Mouse (Mus musculus) gastrocnemius, postnatal 36 days (tissue): ENCODE measurements around the gene B3gnt2. TPM values are rescaled to one million over a fixed set of nuclear protein-coding genes. Genes with fewer than 3 reads are reported as not detected.

Source experiments
- DNase-seq, 2 experiments: peaks; one replicate each; pipeline ENCODE4 v3.0.0; 2022
- intact Hi-C: fragments of 180-260 bp; cut with DNase I; formaldehyde crosslinking; loops from one replicate; pipeline ENCODE4 v1.15.1; 2025
- total RNA-seq, 2 experiments: library from RNA; stranded (reverse); gene quantifications; 2 replicates each; pipeline ENCODE4 v1.2.3; 2021

B3gnt2 gene
- total RNA-seq, 2 experiments from 2014 or later = 1.2 to 5.8 TPM

DNA sequence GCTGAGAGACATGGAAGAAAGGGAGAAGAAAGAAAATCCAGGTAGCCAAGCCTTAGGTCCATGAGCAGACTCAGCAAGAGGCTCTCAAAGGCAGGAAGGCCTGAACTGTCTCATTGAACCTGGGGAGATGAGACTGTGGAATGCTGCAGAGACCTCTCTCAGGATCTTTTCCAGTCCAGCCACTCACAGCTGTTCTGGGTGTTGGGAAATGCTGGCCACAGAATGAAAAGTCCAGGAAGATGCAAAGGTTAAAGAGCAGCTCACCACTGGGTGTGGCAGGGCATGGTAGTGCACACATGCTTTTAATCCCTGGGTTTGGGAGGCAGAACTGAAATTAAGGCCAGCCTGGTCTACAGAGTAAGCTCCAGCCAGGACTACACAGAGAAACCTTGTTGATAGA lies 79.6 kb downstream of the B3gnt2 start:
- intact Hi-C loops = no loop called here
- no peak for DNase-seq

DNA sequence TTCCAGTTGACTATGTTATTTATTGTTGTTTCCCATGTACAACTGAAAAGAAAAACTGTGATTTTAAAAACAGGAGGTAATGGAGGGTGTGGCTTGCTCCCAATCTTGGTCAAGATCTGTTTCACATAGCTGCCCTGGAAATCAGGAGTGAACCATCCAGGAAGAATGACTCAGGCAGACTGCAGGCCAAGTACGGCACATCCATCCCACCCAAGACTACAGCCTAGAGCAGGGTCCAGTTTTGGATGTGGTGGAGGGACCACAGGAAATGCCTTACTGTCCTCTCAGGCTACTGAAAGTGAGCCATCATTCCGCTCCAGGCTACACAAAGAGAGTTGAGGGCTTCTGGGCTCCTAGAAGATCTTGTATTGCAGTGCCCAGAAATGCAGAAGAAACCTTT lies 80.0 kb downstream of the B3gnt2 start:
- intact Hi-C loops = no loop called here
- no peak for DNase-seq

DNA sequence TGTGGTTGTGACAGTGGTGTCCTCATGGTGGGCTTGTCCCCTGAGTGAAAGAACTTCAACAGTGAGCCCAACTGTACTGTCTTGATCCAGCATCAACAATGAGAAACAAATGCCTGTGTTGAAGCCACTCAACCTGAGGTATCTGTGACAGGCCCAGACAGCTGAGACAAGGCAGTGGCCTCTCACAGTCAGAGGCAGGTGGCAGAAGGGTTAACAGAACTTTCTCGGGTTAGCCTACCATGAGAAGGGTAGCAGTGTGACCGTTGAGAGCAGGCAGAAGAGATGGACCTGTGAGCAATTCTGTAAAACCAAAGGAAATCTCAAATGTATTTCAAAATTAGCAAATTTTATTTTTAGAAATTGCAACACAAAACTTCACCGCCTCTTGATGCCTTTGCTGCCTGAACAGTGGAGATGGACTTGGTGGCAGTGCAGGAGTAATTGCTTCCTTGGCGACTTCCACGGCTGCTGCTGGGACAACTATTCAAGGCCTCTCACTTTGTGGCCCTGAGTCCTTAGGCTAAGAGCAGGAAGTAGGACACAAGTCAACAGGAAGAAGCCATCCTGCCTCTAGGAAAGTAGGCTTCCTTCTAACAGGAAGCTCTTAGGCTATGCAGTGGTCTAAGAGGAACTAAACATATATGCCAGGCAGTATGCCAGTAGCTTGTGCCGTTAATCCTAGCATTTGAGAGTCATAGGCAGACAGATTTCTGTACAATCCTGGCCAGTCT lies 80.8 kb downstream of the B3gnt2 start:
- DNase-seq = no peak
- intact Hi-C loops = no loop called here

DNA sequence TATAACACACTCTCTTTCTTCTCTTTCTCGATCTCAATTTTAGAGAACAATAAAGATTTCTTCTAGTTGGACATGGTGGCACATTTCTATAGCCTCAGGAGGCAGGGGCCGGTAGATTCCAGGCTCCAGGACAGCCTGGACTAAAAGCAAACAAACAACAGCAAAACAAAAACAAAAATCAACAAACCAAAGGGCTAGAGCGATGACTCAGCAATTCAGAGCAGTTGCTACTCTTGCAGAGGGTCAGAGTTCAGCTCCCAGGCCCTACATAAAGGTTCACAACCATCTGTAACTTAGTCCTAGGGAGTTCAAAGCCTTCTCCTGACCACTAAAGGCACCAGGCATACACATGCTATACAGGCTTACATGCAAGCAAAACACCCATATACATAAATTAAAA lies 82.2 kb downstream of the B3gnt2 start:
- intact Hi-C loops = no loop called here

DNA sequence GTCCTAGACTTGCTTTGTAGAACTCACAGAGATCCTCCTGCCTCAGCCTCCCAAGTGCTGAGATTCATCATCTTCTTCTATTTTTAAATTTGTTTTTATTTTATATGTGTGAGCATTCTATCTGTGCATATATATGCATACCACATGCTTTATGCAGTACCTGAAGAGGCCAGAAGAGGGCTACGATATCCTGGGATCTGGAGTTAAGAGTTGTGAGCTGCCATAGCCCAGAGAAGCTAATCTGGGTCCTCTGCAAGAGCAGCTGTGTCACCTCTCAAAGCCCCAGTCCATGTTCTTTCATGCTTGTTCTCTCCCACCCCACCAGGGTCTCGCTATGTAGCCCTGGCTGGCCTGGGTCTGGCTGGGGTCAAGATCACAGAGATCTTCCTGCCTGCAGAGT lies 83.2 kb downstream of the B3gnt2 start:
- DNase-seq = no peak
- intact Hi-C loops = no loop called here

More for the DNA sequence above, 82.2 kb downstream of the B3gnt2 start:
- no peak for DNase-seq

DNA sequence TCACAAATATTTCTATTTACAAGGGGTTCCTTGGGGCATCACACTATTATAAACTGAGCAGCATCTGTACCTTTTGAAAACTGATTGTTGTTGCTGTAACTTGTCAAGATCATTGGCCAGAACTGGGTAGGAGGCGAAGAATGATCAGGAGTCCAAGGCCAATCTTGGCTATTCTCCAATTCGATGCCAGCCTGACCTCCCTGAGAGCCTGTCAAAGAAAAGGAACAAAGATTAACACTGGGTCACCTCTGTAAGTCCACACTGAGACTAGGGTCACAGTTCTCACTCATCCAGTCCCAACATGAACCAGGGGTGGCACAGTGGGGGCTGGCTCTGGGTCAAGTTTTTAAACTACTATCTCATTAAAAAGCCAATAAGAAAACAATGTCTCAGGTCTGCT lies 85.9 kb downstream of the B3gnt2 start:
- DNase-seq = no peak
- intact Hi-C loops = no loop called here

DNA sequence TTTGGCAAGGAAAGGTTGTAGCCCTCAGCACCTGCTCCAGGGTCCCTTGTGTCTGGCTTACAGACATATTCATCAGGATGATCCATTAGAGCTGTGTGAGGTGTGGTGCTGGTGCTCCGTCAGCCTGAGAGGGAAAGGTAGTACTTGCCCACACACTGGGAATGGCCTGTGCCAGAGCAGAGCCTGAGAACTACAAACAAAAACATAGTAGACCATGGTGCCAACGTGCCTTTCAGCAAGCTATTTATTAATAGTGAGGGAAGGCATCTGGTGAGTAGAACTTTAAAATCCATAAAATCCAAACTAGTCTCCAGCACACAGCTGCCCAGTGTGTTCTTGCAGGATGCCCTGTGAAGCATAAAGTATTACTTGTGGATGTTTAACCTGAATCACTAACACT lies 94.5 kb downstream of the B3gnt2 start:
- intact Hi-C loops = no loop called here
- no peak for DNase-seq

DNA sequence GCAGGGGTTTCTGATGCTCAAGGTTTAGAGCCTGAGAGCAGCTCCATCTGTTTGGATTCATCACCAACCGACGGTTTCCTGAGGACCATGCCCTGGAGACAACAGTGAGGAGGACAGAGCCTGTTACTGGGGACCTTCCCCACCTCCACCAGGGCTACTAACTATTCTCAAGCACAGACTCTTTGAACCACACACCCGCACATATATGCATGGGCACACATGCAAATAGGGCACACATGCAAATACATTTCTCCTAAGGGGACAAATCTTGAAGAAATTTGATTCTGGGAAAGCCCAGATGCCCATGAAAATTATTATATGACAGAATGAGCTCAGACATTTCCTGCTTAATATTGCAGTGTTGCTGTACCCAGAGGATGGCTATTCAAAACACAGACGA lies 95.3 kb downstream of the B3gnt2 start:
- intact Hi-C loops = no loop called here

DNA sequence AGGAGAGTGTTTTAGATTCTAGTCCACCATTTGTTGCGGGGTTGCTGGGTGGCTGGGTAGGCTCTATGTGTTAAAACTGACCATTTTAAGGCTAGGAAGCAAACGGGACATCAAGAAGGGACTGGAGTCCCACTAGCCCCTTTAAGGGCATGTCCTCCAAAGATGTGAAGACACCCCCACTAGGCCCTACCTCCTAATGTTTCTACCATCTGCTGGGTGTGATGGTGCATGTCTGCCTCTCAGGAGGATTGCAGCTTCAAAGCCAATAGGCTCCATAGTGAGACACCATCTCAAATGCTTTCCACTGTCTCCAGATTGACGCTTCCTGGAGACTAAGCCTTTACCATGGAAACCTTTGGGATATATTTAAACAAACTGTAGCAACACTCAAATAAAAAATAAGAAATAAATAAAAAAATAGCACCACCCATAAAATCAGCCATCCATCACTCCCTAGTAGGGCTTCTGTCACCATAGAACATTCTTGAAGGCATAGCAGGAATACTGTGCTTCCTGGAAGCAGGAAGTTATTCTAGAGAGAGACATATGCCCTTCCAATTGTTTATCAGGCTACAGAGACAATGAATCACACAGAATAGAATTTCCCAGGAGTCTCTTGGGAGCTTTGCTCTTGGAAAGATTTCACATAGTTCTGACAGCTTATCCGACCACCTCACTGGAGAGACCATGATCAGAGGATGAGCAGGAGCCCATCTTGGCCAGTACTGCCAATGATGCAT lies 97.0 kb downstream of the B3gnt2 start:
- intact Hi-C loops = no loop called here
- no peak for DNase-seq

More for the DNA sequence above, 95.3 kb downstream of the B3gnt2 start:
- no peak for DNase-seq

DNA sequence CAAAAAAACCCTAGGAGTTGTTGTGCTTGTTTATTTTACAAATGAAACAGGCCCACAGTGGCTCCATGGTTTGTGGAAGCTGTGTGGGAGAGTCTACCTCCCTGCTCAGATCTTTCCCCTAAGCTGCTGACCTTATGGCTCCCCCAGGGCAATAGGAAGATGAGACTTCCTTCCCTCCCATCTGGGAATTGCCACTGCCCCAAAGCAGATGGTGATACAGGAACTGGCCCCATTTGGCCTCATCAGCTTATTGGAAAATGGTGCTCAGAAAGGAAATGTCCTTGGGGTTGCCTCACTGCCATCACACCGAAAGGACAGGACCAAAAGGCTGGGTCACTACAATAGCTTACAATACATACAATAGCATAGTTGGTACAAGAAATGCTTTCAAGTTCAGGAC lies 97.7 kb downstream of the B3gnt2 start:
- intact Hi-C loops = no loop called here
- DNase-seq = no peak

DNA sequence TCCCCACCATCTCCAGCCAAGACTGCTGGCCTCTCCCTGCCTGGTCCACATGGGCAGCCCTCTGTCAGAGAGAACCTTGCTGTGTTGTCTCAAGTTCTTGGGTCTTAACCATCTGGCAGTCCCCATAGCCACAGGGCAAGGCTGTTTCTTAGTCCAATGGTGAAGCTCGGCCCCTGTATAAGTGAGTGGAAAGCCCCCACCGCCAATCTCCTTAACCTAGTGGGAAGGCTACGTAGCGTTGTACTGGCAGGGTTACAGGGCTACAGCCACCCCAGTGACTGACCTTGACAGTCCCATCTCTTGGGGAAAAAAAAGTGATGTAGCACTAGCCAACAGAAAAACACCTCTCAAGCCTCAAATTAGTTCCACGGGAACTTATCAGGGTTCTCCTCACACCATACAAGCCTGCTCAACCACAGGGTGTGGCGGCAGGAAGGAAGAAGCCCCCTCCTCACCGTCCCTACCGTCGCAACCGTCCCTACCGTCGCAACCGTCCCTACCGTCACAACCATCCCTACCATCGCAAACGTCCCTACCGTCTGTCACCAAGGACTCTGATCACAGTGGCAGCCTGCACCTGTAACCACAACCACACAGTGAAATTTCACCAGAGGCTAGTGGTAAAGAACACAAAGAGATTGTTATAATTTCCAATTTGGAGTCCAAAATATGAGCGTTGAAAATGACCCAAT lies 98.4 kb downstream of the B3gnt2 start:
- intact Hi-C loops = no loop called here
- no peak for DNase-seq

DNA sequence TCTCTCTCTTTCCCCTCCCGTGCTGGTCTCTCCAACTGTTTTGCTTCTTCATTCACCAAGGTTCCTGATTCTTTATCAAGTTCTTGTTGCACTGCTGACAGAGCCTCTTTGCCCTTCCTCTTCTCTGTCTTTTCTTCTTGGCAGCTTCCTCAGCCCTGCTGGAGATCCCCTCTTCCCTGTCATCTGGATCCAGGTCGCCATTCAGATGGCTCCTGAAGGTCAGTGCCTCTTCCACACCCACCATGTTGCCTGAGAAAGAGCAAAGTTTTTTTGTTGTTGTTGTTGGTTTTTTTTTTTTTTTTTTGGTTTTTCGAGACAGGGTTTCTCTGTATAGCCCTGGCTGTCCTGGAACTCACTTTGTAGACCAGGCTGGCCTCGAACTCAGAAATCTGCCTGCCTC lies 101.0 kb downstream of the B3gnt2 start:
- no peak for DNase-seq
- intact Hi-C loops = no loop called here

DNA sequence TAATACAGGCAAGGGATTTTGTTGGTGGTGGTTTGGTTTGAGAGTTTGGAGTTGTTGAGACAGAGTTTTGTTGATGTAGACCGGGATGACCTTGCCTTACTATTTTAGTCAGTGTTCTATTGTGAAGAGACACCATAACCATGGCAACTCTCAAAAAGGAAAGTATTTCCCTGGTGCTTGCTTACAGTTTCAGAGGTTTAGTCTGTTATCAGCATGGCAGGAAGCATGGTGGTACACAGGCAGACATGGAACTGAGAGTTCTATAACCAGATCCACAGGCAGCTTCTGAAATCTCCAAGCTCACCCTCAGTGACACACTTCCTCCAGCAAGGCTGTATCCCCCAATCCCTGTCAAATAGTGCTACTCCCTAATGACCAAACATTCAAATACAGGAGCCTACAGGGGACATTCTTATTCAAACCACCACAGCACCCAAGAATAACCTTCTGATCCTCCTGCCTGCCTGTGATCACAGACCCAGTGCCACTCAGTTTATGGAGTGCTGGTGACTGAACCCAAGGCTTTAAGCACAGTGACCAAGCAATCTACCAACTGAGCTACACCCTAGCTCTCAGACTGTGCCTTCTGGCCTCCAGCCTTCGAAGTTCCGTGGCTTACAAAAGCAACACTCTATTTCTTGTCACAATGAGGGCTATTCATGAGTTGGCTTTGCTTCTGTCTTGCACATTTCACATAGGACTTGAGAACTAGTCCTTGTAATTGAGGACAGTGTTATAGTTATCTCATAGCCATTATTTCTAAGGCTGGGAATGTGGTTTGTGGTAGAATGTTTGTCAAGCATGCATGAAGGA lies 104.4 kb downstream of the B3gnt2 start:
- intact Hi-C loops = no loop called here
- DNase-seq = no peak

DNA sequence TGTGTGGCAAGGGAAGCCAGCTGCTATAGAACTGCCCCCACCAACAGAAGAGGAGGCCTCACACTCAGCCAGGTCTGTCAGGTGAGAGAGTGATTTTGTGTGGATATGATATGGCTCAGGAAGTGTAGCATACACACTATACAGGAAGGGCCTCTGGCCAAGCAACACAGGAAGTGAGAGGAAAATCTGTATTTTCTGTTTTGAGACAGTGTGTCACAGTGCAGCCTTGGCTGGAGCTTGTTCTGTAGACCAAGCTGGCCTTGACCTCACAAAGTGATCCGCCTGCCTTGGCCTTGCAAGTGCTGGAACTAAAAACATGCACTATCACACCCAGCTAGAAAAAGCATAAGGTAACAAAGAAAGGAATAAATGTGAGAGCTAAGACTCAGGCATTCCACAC lies 105.6 kb downstream of the B3gnt2 start:
- intact Hi-C loops = no loop called here
- DNase-seq = no peak

DNA sequence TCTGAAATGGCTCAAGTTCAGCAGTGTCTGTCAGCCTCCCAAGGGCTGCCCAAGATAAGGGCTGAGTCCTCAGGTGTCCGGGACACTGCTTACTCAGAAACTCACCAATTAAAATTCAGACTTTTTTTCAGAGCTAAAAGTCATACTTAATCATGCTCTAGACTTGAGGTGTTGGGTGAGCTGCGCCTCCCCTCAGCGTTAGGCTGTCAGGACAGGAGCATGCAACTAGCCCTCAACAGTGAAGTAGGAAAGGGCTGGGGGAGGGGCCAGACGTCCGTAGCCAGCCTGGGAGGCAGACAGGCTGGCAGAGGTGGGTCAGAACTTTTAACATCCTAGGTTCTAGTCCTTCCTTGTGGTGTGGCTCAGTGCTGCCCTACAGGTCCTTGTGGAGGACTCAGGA lies 108.2 kb downstream of the B3gnt2 start:
- intact Hi-C loops = no loop called here

DNA sequence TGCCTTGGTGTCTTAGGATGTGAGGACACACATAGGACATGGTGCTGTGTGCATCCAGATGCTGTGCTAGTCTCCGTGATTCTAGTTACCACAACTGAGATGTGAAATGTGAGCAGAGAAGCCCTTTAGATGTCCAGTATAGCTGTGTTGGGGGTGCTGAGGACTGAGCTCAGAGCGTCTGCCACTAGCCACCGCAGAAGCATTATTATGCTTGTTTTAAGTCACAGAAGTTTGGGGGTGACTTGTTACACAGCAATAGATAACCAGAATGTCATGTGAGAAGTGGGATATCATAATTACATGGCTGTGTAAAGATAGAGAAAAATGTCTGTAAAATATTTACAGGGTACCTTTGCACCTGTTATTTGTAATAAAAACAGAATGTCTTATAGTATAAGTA lies 109.2 kb downstream of the B3gnt2 start:
- DNase-seq = no peak
- intact Hi-C loops = no loop called here

More for the DNA sequence above, 108.2 kb downstream of the B3gnt2 start:
- no peak for DNase-seq

DNA sequence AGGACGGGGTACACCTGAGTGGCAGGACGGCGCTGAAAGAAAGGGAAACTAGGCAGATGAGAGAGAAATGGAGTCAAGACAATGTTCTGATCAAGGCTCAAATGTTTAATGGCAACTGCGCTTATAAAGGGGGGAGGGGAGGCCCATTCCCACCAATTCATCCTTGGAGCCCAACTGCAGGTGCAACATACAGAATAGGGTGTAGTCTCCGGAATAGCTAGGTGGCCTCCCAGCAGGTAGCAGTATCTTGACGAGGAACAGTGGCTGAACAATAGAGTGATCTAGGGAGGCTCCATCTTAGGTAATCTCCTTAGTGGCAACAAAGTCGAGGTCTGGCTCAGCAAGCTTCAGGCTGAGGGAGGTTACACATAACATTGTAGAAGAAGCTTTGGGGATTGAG lies 113.4 kb downstream of the B3gnt2 start:
- intact Hi-C loops = no loop called here
- no peak for DNase-seq

DNA sequence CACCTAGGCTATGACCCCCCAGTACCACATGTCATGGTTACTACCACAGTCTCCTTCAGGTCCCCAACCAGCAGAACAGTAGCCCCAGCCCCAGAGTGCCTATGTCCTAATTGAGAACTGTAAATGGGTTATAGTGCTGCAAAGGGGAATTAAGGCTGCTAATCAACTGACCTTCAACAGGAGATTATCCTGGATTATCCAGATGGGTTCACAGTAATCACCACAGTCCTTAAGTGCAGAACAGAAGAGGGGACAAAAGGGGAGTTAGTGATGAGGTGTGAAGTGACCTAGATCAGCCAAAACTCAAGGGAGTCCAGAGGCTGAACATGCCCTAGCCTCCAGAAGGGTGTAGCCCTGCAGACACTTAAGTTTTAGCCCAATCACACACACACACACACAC lies 115.4 kb downstream of the B3gnt2 start:
- intact Hi-C loops = no loop called here
- no peak for DNase-seq

DNA sequence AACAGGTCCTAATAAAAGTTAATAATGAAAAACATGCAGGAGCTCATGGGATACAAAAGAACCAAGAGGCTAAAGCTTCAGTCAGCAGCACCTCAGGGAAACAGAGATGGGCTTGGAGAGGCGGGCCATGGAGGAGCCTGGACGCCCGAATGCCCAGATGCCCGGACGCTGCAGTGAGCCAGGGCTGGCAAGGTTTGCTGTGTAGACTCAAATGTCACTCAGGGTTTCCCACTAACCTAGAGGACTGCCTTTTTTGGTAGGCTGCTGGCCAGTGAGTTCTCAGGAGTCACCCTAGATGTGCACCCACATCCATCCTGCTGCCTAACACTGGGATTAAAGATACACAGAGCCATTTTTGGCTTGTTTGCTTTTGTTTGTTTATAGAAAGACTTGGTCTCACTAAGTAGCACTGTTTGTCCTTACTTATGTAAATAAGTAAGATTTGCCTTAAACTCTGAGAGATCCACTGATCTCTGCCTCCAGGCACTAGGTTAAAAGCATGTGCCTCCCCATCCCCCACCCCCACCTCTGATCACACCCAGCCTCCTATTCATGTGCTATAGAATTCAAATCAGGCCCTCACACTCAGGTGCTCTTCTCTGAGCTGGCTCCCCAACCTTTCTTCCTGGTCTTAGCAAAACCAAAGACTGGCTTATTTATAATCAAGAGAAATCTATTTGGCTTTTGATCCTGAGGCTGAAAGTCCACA lies 117.0 kb downstream of the B3gnt2 start:
- DNase-seq = peak; percentile 27 to 33
- intact Hi-C loops = no loop called here

DNA sequence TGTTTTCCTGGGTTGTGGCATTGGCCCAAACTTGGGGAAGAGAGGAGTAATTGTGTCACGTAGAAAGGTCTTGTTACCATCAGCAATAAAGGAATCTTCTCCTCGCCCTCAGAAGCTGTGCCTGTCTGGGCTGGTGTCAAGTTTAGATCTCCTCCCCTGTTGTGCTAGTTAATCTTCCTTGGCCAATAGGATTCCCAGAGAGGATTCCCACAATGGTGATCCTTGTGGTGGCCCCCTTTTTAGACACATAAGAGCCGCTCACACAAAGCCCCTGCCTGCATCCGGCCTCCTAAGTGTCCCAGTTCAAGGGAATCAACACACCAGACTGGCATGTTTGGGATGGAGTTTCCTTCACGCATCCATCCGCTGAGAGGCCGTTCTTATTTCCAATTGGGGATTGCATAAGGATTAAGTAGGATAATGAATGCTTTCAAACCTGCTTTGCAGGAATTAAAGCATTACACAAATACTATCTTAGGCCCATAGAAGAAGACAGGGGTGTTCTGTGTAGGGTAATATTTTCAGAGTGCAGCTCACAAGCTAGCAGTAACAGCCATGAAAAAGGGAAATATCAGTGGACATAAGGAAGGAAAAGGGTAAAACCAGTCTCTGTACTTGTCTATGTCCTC lies 118.6 kb downstream of the B3gnt2 start:
- intact Hi-C loops = no loop called here
- no peak for DNase-seq
